Mouse (Mus musculus) heart, embryonic 14.5 days (tissue): ENCODE measurements around the gene Spdye4c. TPM values are rescaled to one million over a fixed set of nuclear protein-coding genes. Genes with fewer than 3 reads are reported as not detected.
A peak's percentile ranks its signal among the peaks of the same experiment; 100 is the strongest.

Source experiments
- ATAC-seq: fragments of 200-750 bp; cut with Nextera tagmentation; 2 replicates; pipeline ENCODE4 v1.8.0; 2017; ENCODE audit warnings: low read depth, moderate TSS enrichment; ENCODE audit not compliant: insufficient number of reproducible peaks, insufficient read depth, low FRiP score
- H3K27ac ChIP-seq, 2 experiments: fragments of 200-500 bp in 1 of 2; fragments of 300-500 bp in 1 of 2; sonication (generic) in 1 of 2; replicated peaks in 1 of 2; 2 replicates each; pipeline ENCODE4 v1.5.1; 2012 to 2014; ENCODE audit warnings: low read depth in 2 of 2, low read length in 2 of 2, control low read depth in 1 of 2, mild to moderate bottlenecking in 1 of 2, mixed read lengths in 1 of 2; ENCODE audit not compliant: control insufficient read depth in 1 of 2, insufficient read depth in 1 of 2
- H3K27me3 ChIP-seq: fragments of 300-500 bp; sonication (generic); 2 replicates; pipeline ENCODE4 v1.6.1; 2014; ENCODE audit warnings: mild to moderate bottlenecking, low read length, control low read depth; ENCODE audit not compliant: control insufficient read depth, insufficient read depth
- H3K36me3 ChIP-seq: fragments of 300-500 bp; sonication (generic); 2 replicates; pipeline ENCODE4 v1.6.1; 2014; ENCODE audit warnings: mild to moderate bottlenecking, control low read depth, low read length, mixed read lengths; ENCODE audit not compliant: control insufficient read depth, insufficient read depth
- H3K4me1 ChIP-seq, 2 experiments: fragments of 200-500 bp in 1 of 2; fragments of 300-500 bp in 1 of 2; sonication (generic) in 1 of 2; 2 replicates each; pipeline ENCODE4 v1.6.1; 2012 to 2014; ENCODE audit warnings: low read length in 2 of 2, control low read depth in 1 of 2, mixed read lengths in 1 of 2; ENCODE audit not compliant: control insufficient read depth in 2 of 2, insufficient read depth in 2 of 2
- H3K4me2 ChIP-seq: fragments of 300-500 bp; sonication (generic); 2 replicates; pipeline ENCODE4 v1.6.1; 2014; ENCODE audit warnings: mild to moderate bottlenecking, low read length
- H3K4me3 ChIP-seq, 2 experiments: fragments of 200-500 bp in 1 of 2; fragments of 300-500 bp in 1 of 2; sonication (generic) in 1 of 2; 2 replicates each; pipeline ENCODE4 v1.5.1; 2012 to 2014; ENCODE audit warnings: low read length in 2 of 2, mild to moderate bottlenecking in 2 of 2, control low read depth in 1 of 2, low read depth in 1 of 2, moderate library complexity in 1 of 2; ENCODE audit not compliant: control insufficient read depth in 1 of 2, insufficient read depth in 1 of 2
- H3K9ac ChIP-seq: fragments of 300-500 bp; sonication (generic); 2 replicates; pipeline ENCODE4 v1.6.1; 2014; ENCODE audit warnings: mild to moderate bottlenecking, low read length
- H3K9me3 ChIP-seq: fragments of 300-500 bp; sonication (generic); 2 replicates; pipeline ENCODE4 v1.6.1; 2016; ENCODE audit warnings: low read length, control low read depth; ENCODE audit not compliant: control insufficient read depth
- WGBS: fragments of 180-500 bp; shearing (Covaris S2); extraction: QIAGEN DNeasy Blood & Tissue Kit; methylation state at CpG from one replicate; pipeline ENCODE4 v1.1.7; 2014; 5-methylcytosine and 5-hydroxymethylcytosine counted together
- polyA plus RNA-seq: library from polyadenylated mRNA; unstranded; fragments of >200 nt; fragmentation: Nextera tagmentation; extraction: Ambion mirVana; gene quantifications from 2 replicates; pipeline ENCODE4 v1.2.1, GENCODE M21; 2014

Gene Spdye4c
- polyA plus RNA-seq, 1 experiment from 2014 or later, result not detected

- Histone ChIP-seq H3K27ac (no peak overlapping the region), H3K4me2 (no peak overlapping the region), H3K27me3 (no peaks in the 10 kb centered on the region), H3K36me3 (peaks cover 42% of the 10 kb centered on the region), H3K4me3 (no peak overlapping the region), H3K4me1 (no peaks in the 10 kb centered on the region), H3K9ac (no peak overlapping the region), H3K9me3 (peaks cover 6% of the 10 kb centered on the region; the same call in 1 of the 2 replicates)
- ATAC-seq, result no peak
- WGBS, result 75% methylated on average over 5 of the region's 5 CpGs
Measured at GRCm38 (mm10) chr2:128609286-128609685, 18.3 kb downstream of the Spdye4c start.

GRCm38 (mm10) chr2:128611178-128611577 lies 20.2 kb downstream of the Spdye4c start:
- H3K4me1 ChIP-seq, result no peaks in the 10 kb centered on the region
- H3K9ac ChIP-seq, result no peak overlapping the region
- peaks cover 61% of the 10 kb centered on the region for H3K36me3 ChIP-seq
- ATAC-seq, result no peak
- no peak overlapping the region for H3K4me2 ChIP-seq
- peaks cover 6% of the 10 kb centered on the region; the same call in 1 of the 2 replicates for H3K9me3 ChIP-seq
- H3K4me3 ChIP-seq, result no peak overlapping the region
- no peak overlapping the region for H3K27ac ChIP-seq
- WGBS, result 84% methylated on average over 8 of the region's 8 CpGs
- no peaks in the 10 kb centered on the region for H3K27me3 ChIP-seq

GRCm38 (mm10) chr2:128612275-128612674 lies 21.3 kb downstream of the Spdye4c start:
- H3K36me3 ChIP-seq, result peaks cover 71% of the 10 kb centered on the region
- H3K9ac ChIP-seq, result no peak overlapping the region
- no peaks in the 10 kb centered on the region for H3K27me3 ChIP-seq
- no peak for ATAC-seq
- WGBS, result 90% methylated on average over 7 of the region's 7 CpGs
- no peak overlapping the region for H3K27ac ChIP-seq
- no peaks in the 10 kb centered on the region for H3K4me1 ChIP-seq
- no peaks in the 10 kb centered on the region for H3K9me3 ChIP-seq
- no peak overlapping the region for H3K4me2 ChIP-seq
- H3K4me3 ChIP-seq, result no peak overlapping the region

- Histone ChIP-seq H3K4me1 (no peaks in the 10 kb centered on the region), H3K27me3 (no peaks in the 10 kb centered on the region), H3K4me2 (no peak overlapping the region), H3K27ac (peak overlapping the region in 1 of 2 experiments; percentile 27; a peak in 1 of 4 replicates), H3K4me3 (no peak overlapping the region), H3K9me3 (no peaks in the 10 kb centered on the region), H3K9ac (no peak overlapping the region), H3K36me3 (peaks cover 82% of the 10 kb centered on the region)
- 69% methylated on average over 5 of the region's 5 CpGs for WGBS
- ATAC-seq, result no peak
Measured at GRCm38 (mm10) chr2:128613365-128613764, 22.4 kb downstream of the Spdye4c start.

GRCm38 (mm10) chr2:128615366-128615765 lies 24.4 kb downstream of the Spdye4c start:
- no peak overlapping the region for H3K4me2 ChIP-seq
- no peak overlapping the region for H3K27ac ChIP-seq
- no peaks in the 10 kb centered on the region for H3K27me3 ChIP-seq
- 90% methylated on average over 4 of the region's 4 CpGs for WGBS
- no peaks in the 10 kb centered on the region for H3K4me1 ChIP-seq
- peaks cover 96% of the 10 kb centered on the region for H3K36me3 ChIP-seq
- no peak overlapping the region for H3K9ac ChIP-seq
- no peaks in the 10 kb centered on the region for H3K9me3 ChIP-seq
- ATAC-seq, result no peak
- no peak overlapping the region for H3K4me3 ChIP-seq

- no peak for ATAC-seq
Measured at GRCm38 (mm10) chr2:128620578-128620977, 29.6 kb downstream of the Spdye4c start.

More at GRCm38 (mm10) chr2:128620578-128620977, 29.6 kb downstream of the Spdye4c start:
- Histone ChIP-seq H3K27ac (no peak overlapping the region), H3K4me1 (no peaks in the 10 kb centered on the region), H3K27me3 (no peaks in the 10 kb centered on the region), H3K9ac (no peak overlapping the region), H3K9me3 (no peaks in the 10 kb centered on the region), H3K4me3 (no peak overlapping the region), H3K36me3 (peaks cover 95% of the 10 kb centered on the region), H3K4me2 (no peak overlapping the region)
- WGBS, result 85% methylated on average over 1 of the region's 1 CpGs

Other genes with a start within 250 kb of the Spdye4c start
- 48.5 and 51.0 TPM in 2 replicates for gene Anapc1, start 96.2 kb downstream of the Spdye4c start, polyA plus RNA-seq
- 4.9 and 5.4 TPM in 2 replicates for gene Mertk, start 107.7 kb downstream of the Spdye4c start, polyA plus RNA-seq
- 27.3 and 27.9 TPM in 2 replicates for gene Tmem87b, start 226.9 kb downstream of the Spdye4c start, polyA plus RNA-seq